Mouse (Mus musculus) heart, postnatal 0 days (tissue): Measurements from ENCODE around the gene Egf. TPM values are rescaled to one million over a fixed set of nuclear protein-coding genes. Genes with fewer than 3 reads are reported as not detected.

Experiments used
- ATAC-seq: fragments of 200-750 bp; cut with Nextera tagmentation; 2 replicates; pipeline ENCODE4 v1.8.0; 2017; ENCODE audit warnings: low read depth, moderate number of reproducible peaks, moderate library complexity; ENCODE audit not compliant: insufficient read depth
- DNase-seq: peaks from one replicate; pipeline ENCODE4 v3.0.0-alpha.2; 2016; ENCODE audit warnings: low spot score
- H3K27ac ChIP-seq: fragments of 300-500 bp; sonication (generic); 2 replicates; pipeline ENCODE4 v1.5.1; 2014; ENCODE audit warnings: low read depth, mild to moderate bottlenecking
- H3K27me3 ChIP-seq: fragments of 300-500 bp; sonication (generic); 2 replicates; pipeline ENCODE4 v1.6.1; 2014; ENCODE audit warnings: low read length, mixed read lengths; ENCODE audit not compliant: control insufficient read depth, insufficient read depth
- H3K36me3 ChIP-seq: fragments of 300-500 bp; sonication (generic); replicated peaks from 2 replicates; pipeline ENCODE4 v1.6.1; 2014; ENCODE audit warnings: low read length, mixed read lengths; ENCODE audit not compliant: control insufficient read depth, insufficient read depth
- H3K4me1 ChIP-seq: fragments of 300-500 bp; sonication (generic); 2 replicates; pipeline ENCODE4 v1.6.1; 2014; ENCODE audit warnings: antibody characterized with exemption; ENCODE audit not compliant: control insufficient read depth, insufficient read depth
- H3K4me2 ChIP-seq: fragments of 300-500 bp; sonication (generic); 2 replicates; pipeline ENCODE4 v1.6.1; 2014; ENCODE audit warnings: low read depth, mild to moderate bottlenecking, low read length, moderate library complexity
- H3K4me3 ChIP-seq: fragments of 300-500 bp; sonication (generic); 2 replicates; pipeline ENCODE4 v1.5.1; 2014; ENCODE audit warnings: low read depth, low read length
- H3K9ac ChIP-seq: fragments of 300-500 bp; sonication (generic); replicated peaks from 2 replicates; pipeline ENCODE4 v1.6.1; 2014; ENCODE audit warnings: low read depth, low read length, mixed read lengths
- H3K9me3 ChIP-seq: fragments of 300-500 bp; sonication (generic); replicated peaks from 2 replicates; pipeline ENCODE4 v1.6.1; 2016; ENCODE audit warnings: low read length; ENCODE audit not compliant: control insufficient read depth
- CTCF ChIP-seq: IDR thresholded peaks from 2 replicates; pipeline ENCODE4 v1.5.1; 2016; ENCODE audit warnings: antibody characterized with exemption, control low read depth, low read depth
- EP300 ChIP-seq: IDR thresholded peaks from 2 replicates; pipeline ENCODE4 v1.6.1; 2016; ENCODE audit warnings: antibody characterized with exemption, low read depth
- WGBS: fragments of 180-500 bp; shearing (Covaris S2); extraction: QIAGEN DNeasy Blood & Tissue Kit; methylation state at CpG from one replicate; pipeline ENCODE4 v1.1.7; 2014; 5-methylcytosine and 5-hydroxymethylcytosine counted together
- polyA plus RNA-seq: library from polyadenylated mRNA; unstranded; fragments of >200 nt; fragmentation: Nextera tagmentation; extraction: Ambion mirVana; gene quantifications from 2 replicates; pipeline ENCODE4 v1.2.1, GENCODE M21; 2015
- total RNA-seq: library from RNA; depleted of rRNA; stranded (reverse); fragments of >200 nt; gene quantifications from 2 replicates; pipeline ENCODE4 v1.2.3, GENCODE M21; 2014; ENCODE audit warnings: low replicate concordance; rRNA removed

Egf gene
- total RNA-seq (2.6 and 12.4 TPM in 2 replicates), polyA plus RNA-seq (1.9 and 2.4 TPM in 2 replicates)

- H3K4me2 ChIP-seq: peak within 1 kb of the TSS; percentile 66
- peak; percentile 72 for ATAC-seq
- no peaks in the 10 kb centered on the region for H3K36me3 ChIP-seq
- 0 out of 2 replicates have a peak, but pooled peaks cover 4% of the 10 kb centered on the region for H3K4me1 ChIP-seq
- H3K27me3 ChIP-seq: 0 out of 2 replicates have a peak, but pooled peaks cover 4% of the 10 kb centered on the region
- 0 out of 2 replicates have a peak, but pooled peaks cover 6% of the 10 kb centered on the region for H3K9me3 ChIP-seq
- peak; percentile 57 for DNase-seq
- H3K4me3 ChIP-seq: peak within 1 kb of the TSS; percentile 45
- peak within 1 kb of the TSS; percentile 40; the same call in 1 of the 2 replicates for H3K9ac ChIP-seq
- 11% methylated on average over 20 of the region's 20 CpGs for WGBS
- TF ChIP-seq CTCF: no peak
- TF ChIP-seq EP300: no peak
- peak within 1 kb of the TSS; percentile 30; the same call in 1 of the 2 replicates for H3K27ac ChIP-seq
These were observed at the start of gene Egf for GRCm38 (mm10) chr3:129754650-129755604. Gene Egf, minus strand, starts transcription at chr3:129755316.

- 76% methylated on average over 10 of the region's 10 CpGs for WGBS
- ATAC-seq (no peak), DNase-seq (no peak)
- H3K4me1 ChIP-seq: no peaks in the 10 kb centered on the region
- no peak within 1 kb of the TSS for H3K9ac ChIP-seq
- no peak within 1 kb of the TSS for H3K27ac ChIP-seq
- no peaks in the 10 kb centered on the region for H3K36me3 ChIP-seq
- no peak within 1 kb of the TSS for H3K4me2 ChIP-seq
- no peaks in the 10 kb centered on the region for H3K27me3 ChIP-seq
- TF ChIP-seq EP300: no peak
- no peak for TF ChIP-seq CTCF
- H3K4me3 ChIP-seq: no peak within 1 kb of the TSS
- no peaks in the 10 kb centered on the region for H3K9me3 ChIP-seq
These were observed 48.6 kb upstream of the Egf start, which contains the start of gene Lrit3 for GRCm38 (mm10) chr3:129803765-129804164. Gene Lrit3, minus strand, starts transcription at chr3:129804030.

- ATAC-seq (no peak), DNase-seq (no peak)
- 78% methylated on average over 2 of the region's 2 CpGs for WGBS
- Histone ChIP-seq H3K4me3 (no peak overlapping the region), H3K27ac (no peak overlapping the region), H3K9me3 (no peaks in the 10 kb centered on the region), H3K36me3 (no peaks in the 10 kb centered on the region), H3K27me3 (no peaks in the 10 kb centered on the region), H3K9ac (no peak overlapping the region), H3K4me1 (no peaks in the 10 kb centered on the region), H3K4me2 (no peak overlapping the region)
- TF ChIP-seq EP300: no peak
- TF ChIP-seq CTCF: no peak
These were observed 43.9 kb upstream of the Egf start for GRCm38 (mm10) chr3:129799011-129799410.

GRCm38 (mm10) chr3:129798551-129798950, 43.4 kb upstream of the Egf start:
- no peak overlapping the region for H3K27ac ChIP-seq
- ATAC-seq: peak; percentile 58; the same call in 1 of the 2 replicates
- H3K4me2 ChIP-seq: no peak overlapping the region
- peak; percentile 12 for DNase-seq
- no peak overlapping the region for H3K9ac ChIP-seq
- no peaks in the 10 kb centered on the region for H3K36me3 ChIP-seq
- H3K4me3 ChIP-seq: no peak overlapping the region
- no peaks in the 10 kb centered on the region for H3K9me3 ChIP-seq
- TF ChIP-seq EP300 (no peak), CTCF (no peak)
- 41% methylated on average over 11 of the region's 11 CpGs for WGBS
- H3K27me3 ChIP-seq: no peaks in the 10 kb centered on the region
- H3K4me1 ChIP-seq: no peaks in the 10 kb centered on the region

GRCm38 (mm10) chr3:129797341-129797740, 42.2 kb upstream of the Egf start:
- H3K27me3 ChIP-seq: no peaks in the 10 kb centered on the region
- no peaks in the 10 kb centered on the region for H3K36me3 ChIP-seq
- no peaks in the 10 kb centered on the region for H3K9me3 ChIP-seq
- no peak for ATAC-seq
- no peak overlapping the region for H3K27ac ChIP-seq
- no peaks in the 10 kb centered on the region for H3K4me1 ChIP-seq
- H3K4me3 ChIP-seq: no peak overlapping the region
- H3K4me2 ChIP-seq: no peak overlapping the region
- TF ChIP-seq CTCF (no peak), EP300 (no peak)
- 74% methylated on average over 5 of the region's 5 CpGs for WGBS
- no peak for DNase-seq
- H3K9ac ChIP-seq: no peak overlapping the region
